Mouse (Mus musculus): ENCODE measurements around the gene Uqcr11.

GRCm38 (mm10) chr10:80453601-80454000 is 47.0 kb upstream of the Uqcr11 start:
- TF ChIP-seq POLR2A (IDR thresholded peaks at IDR 0.05; ENCODE audit: borderline replicate concordance, control insufficient read depth, low read depth, low read length), result no peak
- no peak for TF ChIP-seq CTCF (IDR thresholded peaks at IDR 0.05; ENCODE audit: control insufficient read depth, insufficient read depth, low read length)
